Mouse (Mus musculus): ENCODE data around the gene Pop5.
A peak's percentile ranks its signal among the peaks of the same experiment; 100 is the strongest.

The Pop5 gene

GRCm38 (mm10) chr5:115266787-115267468, 31.3 kb downstream of the Pop5 start:
- DNase-seq, result no peak

GRCm38 (mm10) chr5:115267469-115268045, 31.9 kb downstream of the Pop5 start:
- DNase-seq, result no peak

- no peak for DNase-seq
Measured at GRCm38 (mm10) chr5:115268266-115268665, 32.6 kb downstream of the Pop5 start.

- DNase-seq, result no peak
Measured at GRCm38 (mm10) chr5:115269969-115270368, 34.3 kb downstream of the Pop5 start.

- DNase-seq, result peak; percentile 55 to 65
Measured at GRCm38 (mm10) chr5:115271931-115272811, 36.5 kb downstream of the Pop5 start.

GRCm38 (mm10) chr5:115272812-115273548, 37.3 kb downstream of the Pop5 start, which contains the start of gene Rnf10:
Rnf10 (minus strand) TSS chr5:115272898.
- peak; percentile 96 to 98 for DNase-seq

- DNase-seq, result no peak
Measured at GRCm38 (mm10) chr5:115273549-115274135, 38.0 kb downstream of the Pop5 start.

- DNase-seq, result no peak
Measured at GRCm38 (mm10) chr5:115274353-115274752, 38.7 kb downstream of the Pop5 start.

GRCm38 (mm10) chr5:115274771-115275170, 39.1 kb downstream of the Pop5 start:
- DNase-seq, result no peak

- peak; percentile 37 to 42 for DNase-seq
Measured at GRCm38 (mm10) chr5:115275998-115276397, 40.4 kb downstream of the Pop5 start.

- DNase-seq, result no peak
Measured at GRCm38 (mm10) chr5:115278053-115278452, 42.4 kb downstream of the Pop5 start.

- DNase-seq, result no peak
Measured at GRCm38 (mm10) chr5:115278785-115279184, 43.1 kb downstream of the Pop5 start.

- peak; percentile 86 for DNase-seq
Measured at GRCm38 (mm10) chr5:115279226-115280049, 43.8 kb downstream of the Pop5 start, which contains the start of gene Coq5. Coq5 (plus strand) TSS chr5:115279666.

GRCm38 (mm10) chr5:115280050-115280687, 44.5 kb downstream of the Pop5 start:
- DNase-seq, result peak in 1 of 2 experiments; percentile 58

GRCm38 (mm10) chr5:115284735-115285134, 49.1 kb downstream of the Pop5 start:
- peak; percentile 25 to 27 for DNase-seq

GRCm38 (mm10) chr5:115294173-115294572, 58.5 kb downstream of the Pop5 start:
- peak in 1 of 2 experiments; percentile 22 for DNase-seq

All from thymus, postnatal 36 days (tissue).